Mouse (Mus musculus) left cerebral cortex, adult 8-10 months (tissue): ENCODE measurements around the gene 1110051M20Rik. TPM values are rescaled to one million over a fixed set of nuclear protein-coding genes. Genes with fewer than 3 reads are reported as not detected.
A peak's percentile ranks its signal among the peaks of the same experiment; 100 is the strongest.

ENCODE experiments used
- DNase-seq, 2 experiments: peaks; one replicate each; pipeline ENCODE4 v3.0.0; 2022; ENCODE audit warnings: low spot score in 2 of 2
- total RNA-seq, 4 experiments: library from RNA; stranded (reverse); gene quantifications; 2 replicates each; pipeline ENCODE4 v1.2.4; 2022

The 1110051M20Rik gene
- total RNA-seq, 4 experiments from 2014 or later: 99.4 to 118 (median 105) TPM

DNA sequence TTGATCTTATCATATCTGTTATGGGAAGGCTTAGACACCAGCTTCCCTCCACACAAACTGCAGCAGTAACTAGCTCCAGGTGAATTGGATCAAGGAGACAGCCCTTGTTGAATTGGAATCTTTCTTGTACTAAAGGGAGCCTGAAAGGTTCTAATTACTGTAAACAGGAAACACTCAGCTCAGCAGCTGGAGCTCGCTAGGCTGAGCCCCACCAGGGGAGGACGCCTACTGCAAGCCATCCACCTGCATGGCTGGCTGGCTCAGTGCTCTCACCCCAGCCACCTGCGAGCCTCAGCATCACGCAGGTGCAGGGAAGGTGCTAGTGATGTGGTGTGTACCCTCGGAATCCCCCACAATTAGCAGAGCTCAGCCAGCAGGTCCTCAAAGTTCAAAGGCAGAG, 135.8 kb downstream of the 1110051M20Rik start:
- DNase-seq: no peak

DNA sequence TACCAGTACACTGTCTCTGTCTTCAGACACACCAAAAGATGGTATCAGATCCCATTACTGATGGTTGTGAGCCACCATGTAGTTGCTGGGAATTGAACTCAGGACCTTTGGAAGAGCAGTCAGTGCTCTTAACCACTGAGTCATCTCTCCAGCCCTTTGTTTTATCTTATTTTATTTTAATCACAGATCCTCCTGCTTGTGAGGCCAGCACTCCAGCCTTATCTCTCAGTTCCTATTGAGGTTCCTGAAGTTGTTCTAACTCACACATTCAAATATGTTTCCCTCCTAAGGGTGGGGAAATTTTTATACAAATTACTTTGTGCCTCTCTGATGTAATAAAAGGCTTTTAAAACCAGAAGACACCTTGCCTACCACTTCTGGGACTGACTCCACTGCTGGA, 137.9 kb downstream of the 1110051M20Rik start:
- no peak for DNase-seq

DNA sequence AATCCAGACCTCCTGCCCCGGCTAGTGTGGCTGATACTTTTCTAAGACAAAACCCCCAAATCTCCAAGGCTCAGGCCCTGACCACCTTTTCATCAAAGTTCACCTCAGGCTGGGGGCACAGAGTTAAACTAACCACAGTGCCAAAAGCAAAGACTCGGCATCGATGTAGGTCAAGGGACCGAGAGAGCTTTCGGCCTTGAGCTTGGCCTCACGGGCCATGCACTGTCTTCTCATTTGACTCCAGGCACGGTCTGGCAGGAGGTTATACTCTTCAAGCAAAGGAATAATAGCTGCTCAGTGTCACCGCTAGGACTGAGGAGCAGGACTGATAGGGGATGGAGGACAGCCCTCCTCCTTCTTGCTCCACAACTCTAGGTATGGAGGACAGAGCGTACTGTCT, 138.6 kb downstream of the 1110051M20Rik start:
- DNase-seq: no peak

DNA sequence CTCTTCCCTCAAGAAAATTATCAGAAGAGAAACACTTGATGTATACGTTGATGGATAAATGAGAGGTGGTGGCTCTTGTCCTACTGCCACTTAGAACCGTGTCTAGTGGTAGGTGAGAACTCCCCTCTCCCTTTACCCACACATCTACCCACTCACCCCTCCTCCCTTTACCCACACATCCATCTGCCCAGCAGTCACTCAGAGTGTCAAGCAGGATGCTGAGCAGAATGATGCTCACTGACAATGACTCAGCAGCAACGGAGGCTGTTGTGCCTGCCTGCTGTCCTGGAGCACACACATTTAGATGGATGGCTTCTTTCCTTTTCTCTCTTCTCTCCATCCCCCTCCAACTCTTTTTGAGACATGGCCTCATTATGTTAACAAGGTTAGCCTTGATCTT, 141.7 kb downstream of the 1110051M20Rik start:
- peak in 1 of 2 experiments; percentile 39 for DNase-seq

DNA sequence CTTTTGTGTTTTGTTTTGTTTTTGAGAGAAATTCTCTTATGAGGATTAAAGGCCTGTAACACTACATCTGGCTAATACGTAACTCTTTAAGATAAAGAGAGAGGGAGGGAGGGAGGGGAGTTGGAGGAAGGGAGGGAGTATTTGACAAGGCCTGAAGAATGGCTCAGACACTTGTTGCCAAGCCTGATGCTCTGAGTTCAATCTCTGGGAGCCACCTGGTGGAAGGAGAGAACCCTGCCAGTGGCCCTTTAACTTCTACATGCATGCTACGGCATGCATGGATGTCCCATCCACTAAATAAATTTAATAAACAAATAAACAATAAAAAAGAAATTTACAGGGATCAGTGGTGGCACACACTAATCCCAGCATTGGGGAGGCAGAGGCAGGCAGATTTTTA, 142.7 kb downstream of the 1110051M20Rik start:
- no peak for DNase-seq

DNA sequence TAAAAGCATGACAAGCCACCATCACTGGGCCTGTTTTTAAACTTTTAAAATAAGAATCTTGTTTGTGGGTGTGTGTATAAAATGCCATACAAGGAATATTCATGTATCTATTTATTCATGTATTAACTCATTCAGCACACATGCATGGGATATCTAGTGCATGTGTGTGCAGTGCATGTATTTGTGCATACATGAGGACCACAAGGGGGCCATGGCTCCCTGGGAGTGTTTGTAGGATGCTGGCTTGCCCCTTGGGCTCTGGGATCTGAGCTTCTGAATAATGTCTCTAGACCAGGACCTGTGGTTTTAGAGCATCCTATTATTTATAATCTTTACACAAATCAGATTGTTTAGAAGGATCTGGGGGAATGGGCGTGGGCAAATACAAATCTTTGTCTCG, 143.7 kb downstream of the 1110051M20Rik start:
- DNase-seq: no peak

DNA sequence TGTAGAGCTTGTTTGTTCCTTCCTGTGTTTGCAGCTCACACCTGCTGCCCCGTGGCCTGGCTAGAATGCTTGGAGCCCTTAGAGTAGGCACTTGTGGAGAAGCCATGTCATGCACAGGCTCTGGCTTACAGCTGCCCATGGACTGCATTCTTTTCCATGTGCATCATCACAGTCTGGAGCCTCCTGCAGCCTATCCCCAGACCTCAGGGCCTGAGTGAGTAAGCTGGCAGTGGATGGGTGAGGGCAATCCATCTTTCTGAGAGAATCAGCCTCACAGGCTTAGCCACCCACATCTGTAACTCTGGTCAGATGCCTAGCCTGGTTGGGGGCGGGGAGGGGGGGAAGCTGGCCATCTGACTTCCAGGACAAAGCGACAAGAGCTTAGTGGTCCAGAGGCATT, 145.3 kb downstream of the 1110051M20Rik start:
- DNase-seq: no peak

DNA sequence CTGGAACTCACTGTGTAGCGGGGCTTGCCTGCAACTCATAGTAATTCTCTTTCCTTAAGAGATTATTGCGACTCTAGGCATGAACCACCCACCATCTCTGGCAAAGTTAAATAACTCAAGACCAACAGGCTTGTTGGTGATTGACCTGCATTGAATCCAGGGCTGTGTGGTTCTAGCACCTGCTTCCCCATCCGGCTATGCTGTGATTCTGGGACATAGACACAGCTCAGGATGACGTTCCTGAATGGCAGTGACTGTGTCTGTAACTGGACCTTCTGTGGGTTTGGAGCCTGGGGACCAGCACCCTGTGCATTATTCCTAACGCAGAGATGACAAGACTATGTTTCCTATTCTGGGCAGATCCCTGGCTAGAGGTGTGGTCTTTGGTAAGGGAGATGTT, 148.6 kb downstream of the 1110051M20Rik start:
- no peak for DNase-seq

DNA sequence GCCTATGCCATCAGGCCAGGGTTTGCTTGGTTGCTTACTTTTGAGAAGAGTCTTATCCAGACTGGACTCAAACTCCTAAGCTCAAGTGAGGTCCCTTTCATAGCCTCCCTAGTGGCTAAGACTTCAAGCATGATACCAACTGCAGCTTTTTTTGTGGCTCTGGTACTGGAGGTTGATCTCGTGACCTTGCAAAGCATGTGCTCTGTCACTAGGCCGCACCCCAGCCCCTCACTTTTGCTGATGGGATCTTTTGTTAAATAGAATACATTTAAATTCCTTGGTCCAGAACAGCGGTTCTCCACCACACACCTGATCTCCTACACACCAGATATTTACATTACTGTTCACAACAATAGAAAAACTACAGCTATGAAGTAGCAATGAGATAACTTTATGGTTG, 150.3 kb downstream of the 1110051M20Rik start:
- DNase-seq: no peak

DNA sequence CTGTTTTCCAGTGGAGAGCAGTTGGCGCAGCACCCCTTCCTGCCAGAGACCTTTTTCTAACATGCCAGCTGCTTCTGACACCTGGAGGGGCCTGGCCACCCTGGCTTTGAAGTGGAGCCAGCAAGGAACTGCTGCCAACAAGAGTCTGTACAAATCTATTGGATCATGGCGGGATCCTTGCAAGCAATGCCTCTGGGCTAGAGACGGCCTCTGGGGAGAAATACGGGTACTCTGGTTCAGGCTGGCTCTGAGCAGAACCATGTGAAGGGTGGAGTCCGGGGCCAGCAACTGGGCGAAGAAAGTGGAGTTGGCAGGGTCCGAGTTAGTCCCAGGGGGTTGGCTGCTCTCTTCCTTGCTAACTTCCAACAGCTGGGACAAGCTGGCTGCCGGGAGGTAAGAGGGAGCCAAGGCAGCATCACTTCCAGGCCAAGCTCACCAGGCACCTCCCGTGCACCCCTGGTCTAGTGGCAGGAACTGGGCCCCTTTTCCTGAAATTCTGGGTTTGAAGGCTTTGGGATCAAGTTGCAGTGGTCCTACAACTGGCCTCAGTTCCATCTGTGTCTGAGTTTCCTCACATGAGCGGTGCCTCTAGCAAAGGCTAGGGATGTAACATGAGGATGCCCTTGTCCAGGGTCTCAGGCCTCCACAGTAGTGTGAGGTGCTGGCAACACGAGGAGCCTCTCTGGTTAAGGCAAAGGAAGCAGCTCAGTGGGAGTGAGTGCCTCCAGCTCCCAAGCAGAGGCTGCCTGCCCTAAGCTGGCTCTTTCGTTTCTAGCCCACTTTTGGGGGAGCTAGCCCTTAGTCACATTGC, 153.1 kb downstream of the 1110051M20Rik start:
- DNase-seq: no peak

DNA sequence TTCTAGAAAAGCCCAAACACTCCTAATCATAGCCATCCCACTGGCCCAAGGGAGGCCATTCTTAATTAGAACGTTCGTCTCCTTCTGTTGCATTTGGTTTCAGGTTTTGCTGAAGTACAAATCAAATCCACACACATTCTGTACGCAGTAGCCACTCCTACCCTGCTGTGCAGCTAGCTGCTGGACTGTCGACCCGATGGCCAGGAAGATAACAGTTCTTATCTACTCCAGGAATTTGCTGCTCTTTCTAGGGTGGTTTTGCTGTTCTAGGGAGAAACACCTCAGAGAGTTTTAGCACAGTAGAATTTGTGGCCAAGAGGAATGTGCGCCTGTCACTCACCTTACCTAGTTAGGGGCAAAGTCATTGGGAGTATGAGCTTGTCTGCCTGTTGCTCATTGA, 156.9 kb downstream of the 1110051M20Rik start:
- DNase-seq: no peak

DNA sequence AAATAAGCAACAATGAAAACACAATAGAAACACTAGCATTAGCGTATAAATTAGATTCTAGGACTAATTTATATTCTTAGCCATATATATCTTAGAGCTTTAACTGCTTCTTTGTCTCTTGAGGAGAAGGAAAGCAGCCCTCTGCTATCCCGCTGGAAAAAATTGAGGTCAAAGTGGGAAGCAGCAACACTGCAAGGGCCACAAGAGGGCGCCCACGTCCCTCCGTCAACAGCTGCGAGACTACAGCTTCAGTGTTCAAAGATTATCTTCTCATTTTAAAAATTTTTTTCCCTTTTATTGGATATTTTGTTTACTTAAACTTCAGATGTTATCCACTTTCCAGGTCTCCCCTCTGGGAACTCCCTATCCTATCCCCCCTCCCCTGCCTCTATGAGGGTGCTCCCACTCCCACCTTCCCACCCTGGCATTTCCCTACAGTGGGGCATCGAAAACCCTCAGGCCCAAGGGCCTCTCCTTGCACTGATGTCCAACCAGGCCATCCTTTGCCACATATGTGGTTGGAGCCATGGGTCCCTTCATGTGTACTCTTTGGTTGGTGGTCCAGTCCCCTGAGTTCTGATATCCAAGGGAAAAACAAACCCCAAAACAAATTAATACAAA, 158.5 kb downstream of the 1110051M20Rik start:
- peak; percentile 32 to 65 for DNase-seq

DNA sequence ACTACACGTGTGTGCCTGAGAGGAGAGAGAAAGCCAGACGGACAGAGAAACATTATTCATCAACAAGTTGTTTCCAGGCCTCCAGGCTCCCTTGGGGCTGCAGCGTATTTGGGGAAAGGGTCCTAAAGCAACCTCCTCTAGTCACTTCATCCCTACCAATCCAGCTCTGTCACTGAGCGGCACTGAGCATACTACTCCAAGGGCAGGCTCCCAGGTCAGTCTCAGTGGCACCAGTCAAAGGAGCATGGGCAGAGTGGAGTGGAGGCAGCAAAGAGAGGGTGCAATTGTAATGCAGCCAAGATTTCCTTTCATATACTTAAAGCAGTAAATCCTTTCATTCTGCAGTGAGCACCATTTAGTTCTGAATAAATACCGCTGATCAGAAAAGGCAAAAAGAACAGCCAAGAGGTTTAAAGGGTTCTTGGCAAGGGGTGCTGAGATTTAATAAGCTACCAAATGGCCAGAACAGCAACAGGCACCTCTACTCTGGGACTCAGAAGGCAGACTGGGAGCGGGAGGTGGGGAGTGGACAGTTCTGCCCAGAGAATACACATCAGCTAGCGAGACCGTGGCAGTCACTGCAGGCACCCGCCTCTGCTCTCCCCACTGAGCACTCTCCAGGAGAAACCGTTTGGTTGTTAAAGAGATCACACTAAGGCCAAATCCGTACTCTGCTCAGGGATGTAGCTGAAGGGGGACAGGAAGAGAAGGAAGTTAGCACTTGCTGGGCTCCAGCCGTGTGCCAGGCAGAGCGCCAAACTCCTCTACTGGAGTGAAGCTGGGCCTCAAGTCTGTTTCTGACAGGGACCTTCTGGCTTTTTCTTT, 159.9 kb downstream of the 1110051M20Rik start:
- DNase-seq: peak; percentile 32 to 43

DNA sequence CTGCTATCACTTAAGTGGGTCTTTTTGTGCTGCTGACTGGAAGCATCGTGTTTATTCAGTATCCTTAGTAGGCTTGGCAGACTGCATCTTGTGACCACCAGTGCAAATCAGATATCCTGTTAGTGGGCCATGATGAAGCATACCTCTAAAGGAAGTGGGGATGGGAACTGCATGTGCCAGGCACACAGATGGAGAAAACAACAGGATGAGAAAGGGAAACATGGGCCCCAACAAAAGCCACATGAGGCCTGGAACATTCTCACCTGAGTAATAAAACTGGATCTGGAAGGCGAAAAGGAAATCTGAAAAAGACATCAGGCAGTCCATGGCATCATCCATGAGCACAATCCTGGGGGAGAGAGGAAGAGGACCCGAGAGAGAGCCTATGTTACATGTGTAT, 160.5 kb downstream of the 1110051M20Rik start:
- DNase-seq: no peak

DNA sequence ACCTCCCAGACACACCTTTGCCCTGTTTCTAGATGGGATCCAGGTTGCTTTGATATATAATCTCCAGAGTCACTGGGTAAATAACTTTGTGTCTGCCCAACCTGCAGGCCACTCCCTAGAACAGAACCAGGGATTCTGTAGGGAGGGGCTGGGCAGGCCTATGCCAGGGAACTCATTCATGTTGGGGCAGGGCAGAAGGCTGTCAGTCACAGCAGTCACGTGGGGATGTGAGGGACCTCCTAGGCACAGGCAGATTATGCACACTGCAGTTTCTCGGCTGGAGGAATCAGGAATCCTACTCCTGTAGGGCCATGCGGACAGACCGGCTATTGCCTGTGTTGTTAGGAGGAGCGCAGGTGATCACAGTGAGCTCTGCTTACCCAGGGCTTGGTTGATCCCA, 163.1 kb downstream of the 1110051M20Rik start:
- no peak for DNase-seq

DNA sequence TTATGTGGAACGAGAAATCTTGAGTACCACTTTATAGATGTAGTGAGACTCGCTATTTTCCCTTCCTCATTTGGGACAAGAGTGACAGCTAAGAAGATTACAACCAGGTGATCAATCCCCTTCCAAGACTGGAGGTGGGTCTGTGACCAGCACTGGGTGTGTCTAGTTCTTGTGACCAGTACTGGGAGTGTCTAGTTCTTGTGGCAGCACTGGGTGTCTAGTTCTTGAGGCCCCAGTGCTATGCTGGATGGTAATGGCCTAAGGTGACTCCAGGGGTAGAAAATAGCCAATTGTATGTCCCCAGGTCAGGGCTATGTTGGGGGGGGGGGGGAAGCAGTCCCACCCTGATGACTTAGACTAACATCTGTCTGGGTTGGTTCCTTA, 165.1 kb downstream of the 1110051M20Rik start:
- DNase-seq: no peak

DNA sequence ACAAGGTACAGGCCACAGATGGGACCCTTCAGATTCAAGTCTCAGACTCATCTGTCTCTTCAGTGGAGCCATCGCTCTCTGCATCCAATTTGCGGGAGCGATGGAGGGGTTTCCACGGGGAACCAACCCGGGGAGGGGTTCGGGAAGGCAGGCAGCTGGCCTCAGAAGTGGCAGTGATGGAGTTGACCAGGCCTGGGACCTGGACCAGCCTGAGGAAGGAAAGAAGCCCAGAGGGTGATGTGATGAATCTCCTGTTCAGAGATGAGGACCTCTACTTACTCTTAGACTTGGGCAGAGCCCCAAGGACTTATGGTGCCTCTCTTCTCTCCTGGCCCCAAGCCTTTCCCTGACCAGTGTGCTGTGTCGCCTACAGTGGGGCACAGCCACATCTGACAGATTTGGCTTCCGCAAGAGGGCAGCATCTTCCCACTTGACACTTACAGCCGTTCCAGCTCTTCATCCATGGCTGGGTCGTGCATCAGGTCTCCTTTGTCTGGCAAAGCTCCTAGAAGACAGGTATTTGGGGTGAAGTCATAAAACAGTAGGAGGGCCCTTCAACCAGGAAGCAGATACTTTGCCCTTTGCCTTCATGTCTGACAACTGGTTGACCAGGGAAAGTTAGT, 165.6 kb downstream of the 1110051M20Rik start:
- no peak for DNase-seq

DNA sequence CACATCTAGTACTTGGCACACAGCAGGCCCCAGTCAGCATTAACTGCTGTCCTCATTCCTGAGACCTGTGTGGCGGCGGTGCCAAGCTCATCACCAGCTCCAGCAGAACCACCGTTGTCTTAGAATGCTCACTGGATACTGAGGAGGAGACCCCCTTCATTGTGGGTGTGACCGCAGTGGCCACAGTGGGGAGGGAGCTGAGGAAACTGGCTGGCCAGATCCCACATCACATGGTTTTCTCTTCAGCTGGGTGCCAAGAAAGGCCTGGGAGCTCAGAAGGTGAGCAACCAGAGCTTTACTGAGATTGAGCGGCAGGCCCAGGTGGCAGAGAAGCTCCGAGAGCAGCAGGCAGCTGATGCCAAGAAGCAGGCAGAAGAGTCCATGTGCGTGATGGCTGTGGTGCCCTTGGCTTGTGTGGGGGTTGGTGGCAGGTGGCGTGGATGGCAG, 174.8 kb downstream of the 1110051M20Rik start:
- no peak for DNase-seq

DNA sequence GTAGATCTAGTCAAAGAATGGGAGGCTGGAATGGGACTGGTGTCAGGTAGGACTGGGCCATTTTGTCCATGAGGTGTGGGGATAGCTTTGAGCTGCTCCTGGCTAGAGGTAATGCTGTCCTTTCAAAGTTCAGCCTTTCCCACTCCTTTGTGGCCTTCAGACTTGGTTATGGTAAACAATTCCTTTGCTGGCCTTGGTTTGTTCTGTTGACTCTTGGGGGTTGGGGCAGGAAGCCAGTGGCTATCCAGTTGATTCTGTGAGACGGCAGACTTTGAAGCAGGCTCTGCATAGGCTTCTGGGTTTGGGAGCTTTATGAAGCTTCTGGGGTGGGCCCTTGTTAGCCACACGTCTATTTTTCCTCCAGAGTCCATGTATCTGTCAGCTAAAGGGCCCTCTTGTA, 175.8 kb downstream of the 1110051M20Rik start:
- DNase-seq: no peak

DNA sequence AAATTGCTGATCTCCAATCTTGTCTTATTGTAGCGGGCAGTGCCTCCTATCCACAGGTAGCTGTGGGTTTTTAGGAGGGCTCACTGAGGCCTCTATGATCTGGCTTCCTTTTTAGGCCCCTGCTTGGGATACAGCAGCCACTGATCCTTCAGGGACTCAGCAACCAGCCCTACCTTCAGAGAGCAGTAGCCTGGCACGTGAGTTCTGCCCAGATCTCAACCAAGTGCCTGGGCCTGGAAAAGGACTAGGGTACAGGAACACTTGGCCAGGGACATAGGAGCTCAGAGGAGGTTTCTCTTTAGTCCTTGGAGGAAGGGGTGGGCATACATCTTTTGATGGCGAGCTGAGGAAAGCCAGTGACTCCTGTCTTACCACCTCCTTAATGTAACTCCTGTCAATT, 176.5 kb downstream of the 1110051M20Rik start:
- no peak for DNase-seq
